Mouse (Mus musculus) urinary bladder, adult 18-20 months (tissue): ENCODE results near the gene Gadd45gip1.

Experiments used
- DNase-seq, 2 experiments: peaks; one replicate each; pipeline ENCODE4 v3.0.0; 2022; ENCODE audit warnings: low spot score in 2 of 2, mixed read lengths in 2 of 2

Gadd45gip1 gene

DNA sequence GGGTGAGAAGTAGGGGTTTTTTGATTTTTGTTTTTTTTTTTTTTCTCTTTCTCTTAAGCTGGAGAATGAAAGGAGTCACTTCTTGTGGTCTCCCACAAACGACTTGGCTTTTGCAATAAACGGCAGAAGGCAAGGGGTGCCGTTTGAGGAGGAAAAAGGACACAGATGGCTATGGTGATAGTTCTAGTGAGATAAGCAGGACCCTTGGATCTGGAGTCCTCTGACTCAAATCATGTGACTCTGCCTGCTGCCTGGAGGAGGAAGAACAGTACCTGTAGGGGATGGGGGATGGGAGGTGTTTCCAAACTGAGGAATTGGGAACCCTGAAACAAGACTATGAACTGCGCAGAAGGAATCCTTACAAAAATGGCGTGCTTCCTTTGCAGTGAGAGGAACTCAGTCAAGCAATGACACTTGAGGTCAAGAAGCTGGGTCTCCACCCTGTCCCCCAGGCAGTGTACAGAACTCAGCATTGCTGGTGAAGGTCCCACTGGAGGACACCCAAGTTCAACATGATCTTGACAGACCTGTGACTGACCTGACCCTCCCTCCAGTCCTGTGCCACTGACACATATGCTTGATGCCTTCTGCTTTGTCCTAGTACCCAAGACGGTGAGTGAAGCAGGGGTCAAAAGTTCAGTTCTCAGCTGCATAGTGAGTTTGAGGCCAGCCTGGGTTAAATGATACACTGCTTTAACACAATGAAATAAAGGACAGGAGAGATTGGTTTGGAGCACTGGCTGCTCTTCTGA, 16.5 kb downstream of the Gadd45gip1 start:
- no peak for DNase-seq

DNA sequence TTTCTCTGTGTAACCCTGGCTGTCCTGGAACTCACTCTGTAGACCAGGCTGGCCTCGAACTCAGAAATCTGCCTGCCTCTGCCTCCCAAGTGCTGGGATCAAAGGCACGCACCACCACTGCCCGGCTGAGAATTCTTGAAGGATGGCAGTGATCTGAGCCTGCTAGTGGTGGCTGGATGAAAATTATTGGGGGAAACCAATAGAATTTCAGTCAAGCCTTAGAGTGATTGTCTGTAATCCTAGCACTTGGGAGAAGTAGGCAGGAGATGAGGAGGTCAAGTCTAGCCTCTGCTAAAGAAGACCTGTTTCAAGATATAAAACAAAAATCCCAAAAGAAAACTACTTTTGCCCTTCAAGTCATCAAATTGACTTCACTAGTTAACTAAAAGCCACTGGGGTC, 25.1 kb downstream of the Gadd45gip1 start:
- DNase-seq: no peak

DNA sequence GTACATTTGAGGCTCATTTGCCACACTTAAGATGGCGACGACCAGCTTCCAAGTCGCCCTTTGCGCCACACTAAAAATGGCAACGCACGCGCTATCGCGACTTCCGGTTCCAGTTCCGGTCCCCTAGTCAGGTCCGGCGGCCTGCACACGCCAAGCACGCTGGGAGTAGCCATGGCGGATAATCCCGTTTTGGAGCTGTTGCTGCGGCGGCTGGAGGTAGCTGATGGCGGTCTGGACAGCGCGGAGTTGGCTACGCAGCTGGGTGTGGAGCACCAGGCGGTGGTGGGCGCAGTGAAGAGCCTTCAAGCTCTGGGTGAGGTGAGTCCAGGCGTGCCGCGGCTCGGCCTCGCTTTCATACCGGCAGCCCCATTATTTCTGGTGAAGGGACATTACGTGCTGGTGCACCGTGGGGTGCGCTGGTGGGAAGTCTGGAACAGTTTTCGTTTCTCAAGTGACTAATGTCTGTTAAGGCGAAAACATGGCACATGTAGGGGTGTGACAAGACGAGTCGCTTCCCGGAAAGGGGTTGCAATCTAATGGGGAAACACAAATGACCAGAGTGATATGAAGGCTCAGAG, 25.6 kb downstream of the Gadd45gip1 start, which contains the start of gene Farsa:
Gene Farsa, plus strand, starts transcription at position 126 of the 578 bp plus-strand sequence.
- peak; percentile 87 to 90 for DNase-seq

DNA sequence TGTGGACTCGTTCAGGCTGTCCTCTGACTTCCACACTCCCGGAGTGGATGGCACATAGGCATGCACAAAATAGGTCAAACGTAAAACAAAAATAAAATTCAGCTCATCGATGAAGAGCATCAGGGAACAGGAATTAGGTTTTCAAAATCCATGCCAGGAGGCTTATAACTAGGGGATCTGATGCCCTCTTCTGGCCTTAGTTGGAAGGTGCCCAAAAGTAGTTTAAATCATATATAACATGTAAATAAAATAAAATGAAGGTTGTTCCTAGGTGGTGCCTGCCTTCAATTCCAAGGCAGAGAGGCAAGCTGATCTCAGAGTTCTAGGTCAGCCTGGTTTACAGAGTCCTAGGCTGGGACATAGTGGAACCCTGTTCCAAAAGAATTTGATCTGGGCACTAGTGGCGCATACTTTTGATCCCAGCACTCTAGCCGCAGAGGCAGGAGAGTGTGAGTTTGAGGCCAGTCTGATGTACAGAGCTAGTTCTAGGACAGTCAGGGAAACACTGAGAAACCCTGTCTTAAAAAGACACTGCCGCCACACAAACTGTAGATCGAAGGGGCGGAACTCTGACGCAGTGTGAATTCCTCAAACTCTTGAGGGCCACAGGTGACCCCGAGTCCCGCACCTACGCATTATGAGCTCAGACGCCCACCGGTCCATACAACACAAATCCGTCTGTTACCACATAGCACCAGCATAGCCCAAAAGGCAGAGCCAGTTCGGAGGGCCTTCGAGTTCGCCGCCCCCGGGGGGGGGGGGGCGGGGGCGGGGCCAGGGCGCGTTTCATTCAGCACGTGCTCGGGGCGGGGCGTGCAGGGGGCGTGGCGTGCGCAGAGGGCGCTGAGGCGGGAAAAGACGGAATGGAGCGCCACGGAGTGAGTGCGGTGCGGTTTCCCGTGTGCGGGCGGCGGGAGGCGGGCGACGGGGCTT, 40.3 kb downstream of the Gadd45gip1 start, which contains the start of gene Syce2:
Gene Syce2, plus strand, starts transcription at position 736 of the 933 bp plus-strand sequence.
- peak; percentile 61 to 71 for DNase-seq

DNA sequence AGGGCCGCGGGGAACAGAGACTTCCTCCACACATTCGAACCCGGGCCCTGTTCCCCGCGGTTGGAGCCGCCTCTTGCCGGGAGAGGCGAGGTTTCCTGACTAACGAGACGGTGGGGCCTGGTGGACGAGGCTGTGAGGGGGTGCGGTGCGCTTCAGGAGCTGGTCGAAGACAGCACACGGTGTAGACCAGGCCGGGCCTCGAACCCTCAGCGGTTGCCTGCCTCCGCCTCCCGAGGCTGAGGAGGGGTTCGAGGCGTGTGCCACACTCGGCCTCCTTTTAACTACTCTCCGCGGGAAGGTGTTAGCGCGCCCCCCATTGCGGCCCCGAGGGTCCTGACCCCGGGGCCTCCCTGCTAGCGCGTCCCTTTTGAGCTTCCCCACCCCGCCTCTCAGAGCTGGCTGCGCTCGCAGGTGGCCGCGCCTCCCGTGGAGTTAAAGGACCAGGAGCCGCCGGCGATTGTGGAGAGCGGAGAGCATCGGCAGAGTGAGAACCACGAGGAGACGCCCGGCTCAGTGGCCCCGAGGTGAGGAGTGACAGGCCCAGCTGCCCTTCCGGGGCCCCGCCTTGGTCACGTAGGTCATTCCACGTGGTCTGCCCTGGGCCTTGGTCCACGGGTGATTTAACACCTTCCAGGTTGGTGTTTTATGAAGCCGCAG, 41.1 kb downstream of the Gadd45gip1 start:
- peak in 1 of 2 experiments; percentile 25 for DNase-seq

DNA sequence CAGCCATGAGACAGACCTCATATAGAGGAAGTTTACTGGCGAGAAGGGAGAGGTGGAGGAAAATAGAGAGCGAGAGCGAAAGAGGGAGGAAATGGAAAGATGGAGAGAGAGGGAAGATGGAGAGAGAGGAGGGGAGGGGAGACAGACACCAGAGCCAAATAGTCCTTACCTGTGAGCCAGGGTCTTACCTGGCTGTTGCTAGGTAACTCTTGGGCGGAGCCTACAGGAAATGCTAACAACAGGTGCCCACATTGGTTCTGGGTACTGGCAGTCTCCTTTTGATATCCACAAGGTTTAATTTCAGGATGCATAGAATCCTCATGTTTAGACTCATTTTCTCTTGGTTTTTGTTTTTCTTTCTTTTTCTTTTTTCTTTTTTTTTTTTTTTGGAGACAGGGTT, 41.7 kb downstream of the Gadd45gip1 start:
- no peak for DNase-seq

DNA sequence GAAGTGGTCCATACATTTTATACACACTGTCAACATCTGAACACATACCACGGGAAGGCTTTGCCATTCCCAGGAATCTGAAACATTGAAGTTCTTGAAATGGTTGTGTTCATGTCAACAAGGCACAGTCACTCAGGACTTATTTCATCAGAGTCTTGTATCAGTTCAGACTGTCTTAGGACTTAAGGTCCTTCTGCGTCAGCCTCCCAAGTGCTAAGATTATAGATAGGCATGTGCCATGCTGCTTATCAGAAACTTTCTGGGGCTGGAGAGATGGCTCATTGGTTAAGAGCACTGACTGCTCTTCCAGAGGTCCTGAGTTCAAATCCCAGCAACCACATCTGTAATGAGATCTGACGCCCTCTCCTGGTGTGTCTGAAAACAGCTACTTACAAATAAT, 43.0 kb downstream of the Gadd45gip1 start:
- DNase-seq: no peak

DNA sequence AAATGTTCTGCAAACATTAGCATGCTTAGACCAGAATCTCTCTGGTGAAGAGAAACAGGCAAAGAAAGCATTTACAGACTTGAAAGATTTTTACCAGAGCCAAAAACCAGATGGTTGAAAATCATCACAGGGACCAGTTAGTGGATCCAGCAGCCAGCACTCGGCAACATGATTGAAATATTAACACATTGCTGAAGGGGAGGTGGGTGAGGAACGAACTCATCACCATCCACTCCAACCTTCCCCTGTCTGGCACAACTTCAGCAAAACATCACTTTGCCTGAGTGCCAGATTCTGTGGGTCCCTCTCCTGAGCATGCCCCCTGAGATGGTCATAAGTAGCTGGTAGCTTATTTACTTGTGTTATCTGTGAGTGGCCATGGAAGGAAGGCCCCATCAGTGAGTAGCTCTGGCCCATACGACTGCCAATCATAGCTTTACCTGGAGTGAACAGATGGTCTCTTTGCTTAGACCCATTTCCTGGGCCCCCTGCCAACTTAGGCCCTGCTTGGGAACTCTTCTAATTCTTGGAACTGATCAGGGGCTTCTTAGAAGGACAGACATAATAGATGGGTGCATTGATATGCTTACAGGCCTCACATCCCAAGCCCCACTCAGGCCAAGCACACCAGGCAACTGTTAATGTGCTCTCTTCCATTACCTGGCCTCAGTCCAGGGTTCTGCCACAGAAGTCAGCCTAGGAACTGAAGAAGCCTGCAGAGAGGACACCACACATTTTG, 46.1 kb downstream of the Gadd45gip1 start:
- no peak for DNase-seq

DNA sequence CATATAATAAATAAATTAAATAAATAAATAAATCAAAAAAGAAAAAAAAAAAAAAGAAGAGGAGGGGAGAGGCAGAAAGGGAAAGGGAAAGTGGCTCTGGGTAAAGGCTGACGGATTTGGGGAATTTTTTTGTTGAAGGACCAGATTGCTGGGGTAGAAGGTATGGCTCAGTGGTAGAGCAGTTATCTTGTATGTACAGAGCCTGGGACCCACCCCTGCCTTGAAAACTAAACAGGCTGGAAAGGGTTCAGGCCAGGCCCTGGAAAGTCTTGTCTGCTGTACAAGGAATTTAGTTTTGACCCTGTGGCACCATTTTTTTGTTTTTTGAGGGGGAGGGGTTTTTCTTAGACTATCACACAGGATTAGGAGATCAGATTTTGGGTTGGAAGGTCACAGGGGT, 47.6 kb downstream of the Gadd45gip1 start:
- no peak for DNase-seq

DNA sequence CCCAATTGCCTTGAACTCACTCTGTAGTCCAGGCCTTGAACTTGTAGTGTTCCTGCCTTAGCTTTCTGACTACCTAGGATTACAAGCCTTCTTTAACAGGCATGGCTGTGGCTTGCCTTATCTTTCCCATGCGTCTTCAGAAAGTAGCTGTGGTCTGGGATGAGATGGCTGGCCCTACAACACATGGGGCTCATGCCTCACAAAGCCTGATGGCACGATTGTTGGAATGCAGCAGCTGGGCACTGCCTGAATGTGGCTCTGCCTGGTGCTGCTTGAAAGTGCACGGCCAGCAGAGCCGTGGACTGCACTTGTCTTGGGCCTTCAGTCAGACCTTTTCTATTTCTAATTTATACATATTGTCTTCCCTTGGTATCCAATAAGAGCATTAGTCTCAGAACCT, 53.4 kb downstream of the Gadd45gip1 start:
- DNase-seq: no peak
